Mouse (Mus musculus) kidney, embryonic 16.5 days (tissue): ENCODE data around the gene Zbtb24. TPM values are rescaled to one million over a fixed set of nuclear protein-coding genes. Genes with fewer than 3 reads are reported as not detected.
"Not testable (repeated sequence)": the region's sequence is repeated elsewhere in the genome, so short reads cannot be mapped to it uniquely, and the experiment has no call there.

Experiments
- ATAC-seq: fragments of 200-750 bp; cut with Nextera tagmentation; 2 replicates; pipeline ENCODE4 v1.8.0; 2017; ENCODE audit warnings: moderate TSS enrichment; ENCODE audit not compliant: low FRiP score, low TSS enrichment
- H3K27ac ChIP-seq: fragments of 300-500 bp; sonication (generic); 2 replicates; pipeline ENCODE4 v1.5.1; 2014; ENCODE audit warnings: low read length
- H3K27me3 ChIP-seq: fragments of 300-500 bp; sonication (generic); 2 replicates; pipeline ENCODE4 v1.6.1; 2014; ENCODE audit warnings: low read length, control low read depth, mixed read lengths; ENCODE audit not compliant: insufficient read depth
- H3K36me3 ChIP-seq: fragments of 300-500 bp; sonication (generic); 2 replicates; pipeline ENCODE4 v1.6.1; 2014; ENCODE audit warnings: low read length, control low read depth, mixed read lengths; ENCODE audit not compliant: insufficient read depth
- H3K4me1 ChIP-seq: fragments of 300-500 bp; sonication (generic); 2 replicates; pipeline ENCODE4 v1.6.1; 2014; ENCODE audit warnings: low read length, control low read depth, mixed read lengths; ENCODE audit not compliant: insufficient read depth
- H3K4me2 ChIP-seq: fragments of 300-500 bp; sonication (generic); replicated peaks from 2 replicates; pipeline ENCODE4 v1.6.1; 2014; ENCODE audit warnings: low read depth, low read length
- H3K4me3 ChIP-seq: fragments of 300-500 bp; sonication (generic); 2 replicates; pipeline ENCODE4 v1.5.1; 2014; ENCODE audit warnings: mild to moderate bottlenecking, low read length
- H3K9ac ChIP-seq: fragments of 300-500 bp; sonication (generic); replicated peaks from 2 replicates; pipeline ENCODE4 v1.6.1; 2014; ENCODE audit warnings: low read length
- H3K9me3 ChIP-seq: fragments of 300-500 bp; sonication (generic); 2 replicates; pipeline ENCODE4 v1.6.1; 2016; ENCODE audit warnings: low read length, control low read depth
- WGBS: fragments of 180-500 bp; shearing (Covaris S2); extraction: QIAGEN DNeasy Blood & Tissue Kit; methylation state at CpG from one replicate; pipeline ENCODE4 v1.1.7; 2014; 5-methylcytosine and 5-hydroxymethylcytosine counted together
- polyA plus RNA-seq: library from polyadenylated mRNA; unstranded; fragments of >200 nt; fragmentation: Nextera tagmentation; extraction: Ambion mirVana; gene quantifications from 2 replicates; pipeline ENCODE4 v1.2.1, GENCODE M21; 2015

The Zbtb24 gene
- polyA plus RNA-seq, 1 experiment from 2014 or later = 19.7 TPM

DNA sequence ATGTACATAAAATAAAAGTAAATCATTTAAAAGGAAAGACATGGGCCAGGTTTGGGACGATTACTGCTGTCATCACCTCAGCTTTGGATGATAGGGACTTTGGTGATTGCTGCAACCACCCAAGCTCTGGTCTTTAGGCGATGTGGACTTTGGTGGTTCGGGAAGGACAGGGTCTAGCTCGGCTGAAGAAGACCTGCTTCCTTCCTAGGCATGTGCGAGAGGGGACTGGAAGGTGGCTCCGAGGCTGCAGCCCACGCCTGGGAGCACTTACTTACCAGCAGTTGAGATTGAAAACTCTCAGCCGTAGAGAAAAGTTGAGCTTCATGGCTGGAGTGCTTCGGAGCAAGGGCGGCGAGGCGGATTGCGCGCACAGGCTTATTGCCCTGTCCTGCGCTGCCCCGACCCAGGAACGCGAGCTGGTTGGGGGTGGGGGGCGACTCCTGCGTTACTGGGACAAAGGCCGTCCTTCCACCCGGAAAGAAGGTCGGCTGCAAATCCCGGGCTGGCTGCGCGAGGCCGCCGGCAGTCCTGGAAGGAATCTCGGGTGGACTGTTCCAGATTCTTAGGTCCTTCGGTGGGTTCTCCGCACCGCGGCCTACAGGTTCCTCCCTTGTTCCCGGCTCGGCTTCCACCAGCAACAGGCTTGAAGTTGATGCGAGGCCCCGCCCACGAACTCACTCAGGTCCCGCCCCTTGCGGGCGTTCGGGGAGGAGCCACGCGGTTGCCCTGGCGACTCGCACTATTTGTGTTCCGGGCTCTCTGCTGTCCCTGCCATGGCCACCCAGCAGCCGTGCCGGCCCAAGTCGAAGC lies 39.7 kb downstream of the Zbtb24 start, which contains the start of the genes Smpd2 and Ppil6:
Gene Smpd2 (minus strand): TSS at position 662 of the 810 bp plus-strand sequence.
Gene Ppil6 (plus strand): TSS at position 732 of the 810 bp plus-strand sequence.
- peak within 1 kb of the TSS; percentile 75 for H3K27ac ChIP-seq
- H3K4me1 ChIP-seq = peaks cover 15% of the 10 kb centered on the region
- H3K4me3 ChIP-seq = peak within 1 kb of the TSS; percentile 56
- no peaks in the 10 kb centered on the region for H3K27me3 ChIP-seq
- peaks cover 27% of the 10 kb centered on the region for H3K36me3 ChIP-seq
- H3K9me3 ChIP-seq = no peaks in the 10 kb centered on the region
- under 1% methylated on average over 49 of the region's 50 CpGs for WGBS
- peak within 1 kb of the TSS; percentile 69 for H3K9ac ChIP-seq
- peak within 1 kb of the TSS; percentile 97 for H3K4me2 ChIP-seq
- ATAC-seq = peak; percentile 95

DNA sequence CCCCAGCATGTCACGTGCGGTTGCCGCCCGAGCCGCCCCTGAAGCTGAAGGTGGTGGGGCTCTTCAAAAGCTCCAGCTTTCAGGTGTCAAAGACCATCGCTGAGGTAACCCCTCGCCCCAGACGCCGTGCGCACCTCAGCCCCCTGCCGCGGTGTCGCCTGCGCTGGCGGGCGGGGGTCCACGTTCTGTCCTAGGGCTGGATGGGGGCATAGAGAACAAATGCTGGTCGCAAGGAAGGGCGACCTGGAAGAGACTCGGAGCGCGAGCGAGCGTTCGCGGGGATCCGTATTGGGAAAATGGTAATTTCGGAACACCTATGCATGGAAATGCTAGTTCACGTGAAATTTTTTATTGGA lies 40.3 kb downstream of the Zbtb24 start:
- Histone ChIP-seq H3K9me3 (no peaks in the 10 kb centered on the region), H3K4me2 (peak overlapping the region; percentile 97), H3K4me3 (peak overlapping the region; percentile 56), H3K27me3 (no peaks in the 10 kb centered on the region), H3K36me3 (peaks cover 21% of the 10 kb centered on the region), H3K4me1 (peaks cover 15% of the 10 kb centered on the region), H3K27ac (no peak overlapping the region), H3K9ac (peak overlapping the region; percentile 69)
- ATAC-seq = peak; percentile 62; the same call in 1 of the 2 replicates
- WGBS = under 1% methylated on average over 29 of the region's 29 CpGs

DNA sequence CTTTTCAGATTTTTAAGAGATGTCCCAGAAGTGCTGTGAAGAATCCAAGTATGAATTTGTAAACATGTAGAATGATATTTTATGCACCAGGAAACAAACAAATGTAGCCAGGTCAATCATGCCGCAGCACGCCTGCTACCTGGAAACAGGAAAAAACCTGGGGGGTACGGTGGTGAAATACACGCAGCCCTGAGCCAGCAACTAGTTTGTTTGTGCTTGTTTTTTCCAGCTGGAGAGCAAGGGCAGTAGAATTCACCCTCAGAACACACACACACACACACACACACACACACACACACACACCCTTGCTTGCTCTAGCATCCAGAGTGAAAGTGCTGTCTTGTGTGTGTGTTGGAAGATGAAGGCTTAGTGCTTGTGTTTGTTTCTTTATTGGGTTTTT lies 40.9 kb downstream of the Zbtb24 start:
- WGBS = 39% methylated on average over 4 of the region's 4 CpGs

DNA sequence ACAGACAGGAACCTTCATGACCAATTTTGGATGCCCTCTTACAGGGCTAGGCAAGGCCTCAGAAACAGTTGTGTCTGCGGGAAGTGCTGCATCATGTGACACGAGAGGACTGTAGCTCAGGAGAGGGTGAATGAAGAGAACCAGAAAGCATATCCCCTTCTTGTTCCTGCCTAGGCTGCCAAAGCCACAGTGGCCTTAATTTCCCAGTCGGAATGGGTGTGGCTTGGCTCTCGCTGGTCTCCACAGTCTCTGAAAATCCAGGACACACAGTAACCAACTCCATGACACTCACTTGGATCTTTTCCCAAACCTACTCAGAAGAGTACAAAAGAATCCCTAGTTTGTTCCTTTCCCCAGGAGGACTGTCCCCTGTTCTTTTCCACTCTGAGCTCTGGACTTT lies 50.8 kb downstream of the Zbtb24 start:
- no peak for ATAC-seq
- Histone ChIP-seq H3K4me2 (no peak overlapping the region), H3K27ac (no peak overlapping the region; the same call in 1 of the 2 replicates), H3K9ac (no peak overlapping the region), H3K4me3 (no peak overlapping the region), H3K27me3 (no peaks in the 10 kb centered on the region), H3K36me3 (no peaks in the 10 kb centered on the region), H3K9me3 (no peaks in the 10 kb centered on the region), H3K4me1 (no peaks in the 10 kb centered on the region)
- 50% methylated on average over 4 of the region's 4 CpGs for WGBS

More for the DNA sequence above, 40.9 kb downstream of the Zbtb24 start:
- H3K4me1 ChIP-seq = peaks cover 15% of the 10 kb centered on the region
- H3K36me3 ChIP-seq = peaks cover 15% of the 10 kb centered on the region
- no peaks in the 10 kb centered on the region for H3K27me3 ChIP-seq
- no peak for ATAC-seq
- H3K4me2 ChIP-seq = 0 out of 2 replicates have a peak overlapping the region, but pooled peaks have one; percentile 97
- H3K27ac ChIP-seq = no peak overlapping the region
- H3K4me3 ChIP-seq = no peak overlapping the region
- no peak overlapping the region for H3K9ac ChIP-seq
- no peaks in the 10 kb centered on the region for H3K9me3 ChIP-seq

DNA sequence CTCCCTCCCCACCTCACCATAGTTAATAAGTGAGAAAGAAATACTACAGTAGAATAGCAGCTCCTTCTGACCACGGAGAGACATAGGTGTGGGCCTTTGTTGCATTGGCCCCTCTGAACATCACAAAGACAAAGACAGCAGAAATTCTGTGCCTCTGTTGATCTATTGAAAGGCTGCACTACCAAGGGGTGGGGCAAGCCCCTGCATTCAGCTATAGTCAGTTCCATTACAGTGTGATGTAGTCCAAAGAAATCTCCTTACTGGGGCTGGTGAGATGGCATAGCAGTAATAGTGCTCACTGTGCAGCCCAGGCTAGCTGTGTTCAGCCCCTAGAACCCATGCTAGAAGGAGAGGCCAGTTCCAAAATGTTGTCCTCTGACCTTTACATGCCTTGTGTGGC lies 54.8 kb downstream of the Zbtb24 start:
- Histone ChIP-seq H3K9ac (no peak overlapping the region), H3K4me2 (no peak overlapping the region), H3K36me3 (no peaks in the 10 kb centered on the region), H3K4me3 (no peak overlapping the region), H3K27ac (no peak overlapping the region), H3K9me3 (no peaks in the 10 kb centered on the region), H3K27me3 (no peaks in the 10 kb centered on the region), H3K4me1 (no peaks in the 10 kb centered on the region)
- WGBS = 100% methylated on average over 1 of the region's 1 CpGs
- no peak; the same call in 1 of the 2 replicates for ATAC-seq

DNA sequence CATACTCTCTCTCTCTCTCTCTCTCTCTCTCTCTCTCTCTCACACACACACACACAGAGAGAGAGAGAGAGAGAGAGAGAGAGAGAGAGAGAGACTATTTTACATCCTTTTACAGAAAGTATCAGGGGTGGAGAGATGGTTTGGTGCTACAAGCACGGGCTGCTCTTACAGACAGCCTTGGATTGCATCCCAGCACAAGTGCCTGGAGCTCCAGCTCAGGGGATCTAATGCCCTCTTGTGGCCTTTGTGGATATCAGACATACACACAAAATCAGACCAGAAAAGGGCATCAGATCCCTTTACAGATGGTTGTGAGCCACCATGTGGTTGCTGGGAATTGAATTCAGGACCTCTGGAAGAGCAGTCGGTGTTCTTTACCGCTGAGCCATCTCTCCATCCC lies 55.3 kb downstream of the Zbtb24 start:
- WGBS = 1% methylated on average over 3 of the region's 3 CpGs
- not testable (repeated sequence) for H3K4me1 ChIP-seq, H3K4me2 ChIP-seq, H3K36me3 ChIP-seq, H3K9me3 ChIP-seq, H3K27ac ChIP-seq, H3K9ac ChIP-seq, H3K27me3 ChIP-seq, H3K4me3 ChIP-seq
- peak; percentile 65; the same call in 1 of the 2 replicates for ATAC-seq

DNA sequence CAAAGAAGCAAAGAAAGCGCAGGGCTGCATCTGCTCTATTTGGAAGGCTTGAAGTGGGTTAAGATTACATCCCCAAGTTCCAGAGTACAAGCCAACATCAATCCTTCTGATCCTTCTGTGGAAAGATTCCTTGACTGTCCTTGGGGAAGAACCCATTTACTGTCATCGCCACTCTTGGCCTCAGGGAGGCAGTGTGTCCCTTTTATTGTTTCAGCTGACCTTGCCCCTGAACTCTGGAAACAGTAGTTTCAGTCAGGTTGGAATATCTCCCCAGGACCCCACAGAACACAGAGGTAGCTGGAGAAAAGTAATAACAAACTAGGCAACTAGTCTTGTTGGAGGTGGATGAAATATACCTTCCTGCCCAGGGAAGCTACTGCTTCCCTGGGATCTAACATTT lies 59.0 kb downstream of the Zbtb24 start:
- no peak for ATAC-seq
- WGBS = 52% methylated on average over 2 of the region's 2 CpGs

DNA sequence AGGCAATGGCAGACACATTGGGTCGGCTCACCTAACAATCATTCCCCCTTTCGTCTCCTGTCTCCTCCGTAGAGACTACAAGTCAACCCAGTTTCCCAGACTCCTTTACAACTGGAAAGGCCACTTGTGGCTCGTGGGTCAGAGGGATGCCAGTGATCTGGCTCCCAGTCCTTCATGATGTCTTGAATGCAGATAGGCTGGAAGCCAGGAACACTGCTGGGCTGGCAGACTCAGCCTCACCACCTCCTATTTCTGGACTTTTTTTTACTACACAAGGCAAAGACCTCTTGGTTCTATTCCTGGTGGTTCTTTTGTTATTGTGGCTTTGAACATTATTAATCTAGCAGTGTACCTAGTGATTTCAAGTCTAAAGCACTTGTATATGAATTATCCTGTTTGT lies 64.1 kb downstream of the Zbtb24 start:
- no peaks in the 10 kb centered on the region for H3K9me3 ChIP-seq
- H3K4me2 ChIP-seq = no peak overlapping the region
- no peak for ATAC-seq
- WGBS = 72% methylated on average over 4 of the region's 4 CpGs
- no peak overlapping the region for H3K27ac ChIP-seq
- no peak overlapping the region for H3K4me3 ChIP-seq
- no peaks in the 10 kb centered on the region for H3K36me3 ChIP-seq
- H3K27me3 ChIP-seq = no peaks in the 10 kb centered on the region
- H3K4me1 ChIP-seq = no peaks in the 10 kb centered on the region
- no peak overlapping the region for H3K9ac ChIP-seq

More for the DNA sequence above, 59.0 kb downstream of the Zbtb24 start:
- Histone ChIP-seq H3K9me3 (no peaks in the 10 kb centered on the region), H3K9ac (no peak overlapping the region), H3K4me3 (no peak overlapping the region), H3K27ac (no peak overlapping the region), H3K36me3 (no peaks in the 10 kb centered on the region), H3K4me1 (no peaks in the 10 kb centered on the region), H3K4me2 (no peak overlapping the region), H3K27me3 (no peaks in the 10 kb centered on the region)

DNA sequence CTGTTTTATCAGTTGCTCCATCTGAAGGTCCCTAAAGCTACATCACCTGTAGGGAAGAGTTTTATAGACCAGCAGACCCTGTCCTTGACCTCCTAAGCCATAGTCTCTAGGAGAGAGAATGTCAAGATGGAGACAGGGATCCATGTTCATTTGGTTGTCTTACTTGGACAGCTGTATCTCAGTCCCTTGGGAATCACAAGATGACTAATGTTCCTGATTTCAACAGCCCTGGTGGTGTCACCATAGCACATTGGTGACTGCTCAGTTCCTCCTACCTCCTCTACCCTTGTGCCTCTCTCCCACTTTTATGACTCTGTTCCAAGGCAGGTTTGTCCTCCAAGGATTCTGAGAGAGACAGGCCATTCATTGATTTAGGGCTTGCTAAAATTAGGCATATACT lies 64.7 kb downstream of the Zbtb24 start:
- no peak overlapping the region for H3K9ac ChIP-seq
- H3K4me3 ChIP-seq = no peak overlapping the region
- no peaks in the 10 kb centered on the region for H3K27me3 ChIP-seq
- H3K4me2 ChIP-seq = no peak overlapping the region
- no peak overlapping the region for H3K27ac ChIP-seq
- H3K9me3 ChIP-seq = no peaks in the 10 kb centered on the region
- no peak for ATAC-seq
- H3K36me3 ChIP-seq = no peaks in the 10 kb centered on the region
- no peaks in the 10 kb centered on the region for H3K4me1 ChIP-seq
